Mouse (Mus musculus) MEL (cell line): ENCODE data around the gene Cyp4f17. TPM values are rescaled to one million over a fixed set of nuclear protein-coding genes. Genes with fewer than 3 reads are reported as not detected.

ENCODE experiments used
- DNase-seq: peaks from one replicate; pipeline ENCODE4 v3.0.0; 2011; ENCODE audit warnings: low read depth, low spot score
- H3K27ac ChIP-seq: 2 replicates; pipeline ENCODE4 v1.5.1; 2012; ENCODE audit warnings: low read depth, mild to moderate bottlenecking, control low read depth, low read length, moderate library complexity; ENCODE audit not compliant: control insufficient read depth
- H3K27me3 ChIP-seq, 2 experiments: fragments of 150-350 bp in 1 of 2; sonication (generic) in 1 of 2; 2 replicates each; pipeline ENCODE4 v1.6.1; 2012; ENCODE audit warnings: low read length in 2 of 2, mild to moderate bottlenecking in 2 of 2, improper control_type of control experiment in 1 of 2, moderate library complexity in 1 of 2; ENCODE audit not compliant: insufficient read depth in 2 of 2, control insufficient read depth in 1 of 2
- H3K36me3 ChIP-seq, 2 experiments: 2 replicates each; pipeline ENCODE4 v1.6.1; 2012 to 2014; ENCODE audit warnings: low read length in 2 of 2, improper control_type of control experiment in 1 of 2, inconsistent platforms in 1 of 2, mild to moderate bottlenecking in 1 of 2; ENCODE audit not compliant: insufficient read depth in 2 of 2, control insufficient read depth in 1 of 2
- H3K4me1 ChIP-seq, 2 experiments: fragments of 150-350 bp in 1 of 2; sonication (generic) in 1 of 2; 2 replicates each; pipeline ENCODE4 v1.6.1; 2012; ENCODE audit warnings: low read length in 2 of 2, improper control_type of control experiment in 1 of 2, mild to moderate bottlenecking in 1 of 2; ENCODE audit not compliant: insufficient read depth in 2 of 2, control insufficient read depth in 1 of 2
- H3K4me3 ChIP-seq, 2 experiments: fragments of 150-350 bp in 1 of 2; sonication (generic) in 1 of 2; 2 replicates each; pipeline ENCODE4 v1.5.1; 2012; ENCODE audit warnings: low read depth in 2 of 2, low read length in 2 of 2, mild to moderate bottlenecking in 2 of 2, moderate library complexity in 2 of 2, control low read depth in 1 of 2, improper control_type of control experiment in 1 of 2; ENCODE audit not compliant: control insufficient read depth in 1 of 2, insufficient read depth in 1 of 2
- H3K79me2 ChIP-seq: 2 replicates; pipeline ENCODE4 v1.6.1; 2012; ENCODE audit warnings: mild to moderate bottlenecking, low read length, moderate library complexity; ENCODE audit not compliant: control insufficient read depth, poor library complexity, insufficient read depth
- H3K9ac ChIP-seq: 2 replicates; pipeline ENCODE4 v1.6.1; 2012; ENCODE audit warnings: low read depth, mild to moderate bottlenecking, control low read depth, low read length, moderate library complexity; ENCODE audit not compliant: control insufficient read depth, poor library complexity, severe bottlenecking
- H3K9me3 ChIP-seq: fragments of 150-350 bp; sonication (generic); replicated peaks from 2 replicates; pipeline ENCODE4 v1.6.1; 2012; ENCODE audit warnings: mild to moderate bottlenecking, low read length, improper control_type of control experiment, moderate library complexity; ENCODE audit not compliant: insufficient read depth
- GABPA ChIP-seq: IDR thresholded peaks from 2 replicates; pipeline ENCODE4 v1.6.1; 2012; ENCODE audit warnings: low read depth, mild to moderate bottlenecking, inconsistent platforms, low read length, improper control_type of control experiment, moderate library complexity
- NELFE ChIP-seq: IDR thresholded peaks from 2 replicates; pipeline ENCODE4 v1.6.1; 2011; ENCODE audit warnings: low read depth, low read length, improper control_type of control experiment
- polyA plus RNA-seq, 2 experiments: library from polyadenylated mRNA; stranded (reverse) in 1 of 2; unstranded in 1 of 2; fragments of >175 nt in 1 of 2; fragments of >200 nt in 1 of 2; gene quantifications; 2 replicates each; pipeline versions ENCODE4 v1.2.1 to v1.2.4; 2012; ENCODE audit warnings: low replicate concordance in 2 of 2, low read depth in 1 of 2; ENCODE audit not compliant: insufficient read length in 2 of 2, insufficient read depth in 1 of 2, missing spikeins in 1 of 2
- total RNA-seq: library from RNA; depleted of rRNA; stranded (reverse); fragments of 300-350 nt; gene quantifications from 2 replicates; pipeline ENCODE4 v1.2.3, GENCODE M21; 2012; rRNA removed

Cyp4f17 gene
- total and polyA plus RNA-seq, 3 experiments, result 0.42 to 1.8 TPM; not detected in 1

GRCm38 (mm10) chr17:32577496-32578186 is 71.8 kb downstream of the Cyp4f17 start:
- H3K9ac ChIP-seq, result no peak overlapping the region
- H3K27ac ChIP-seq, result no peak overlapping the region
- H3K4me1 ChIP-seq, result no peaks in the 10 kb centered on the region
- no peaks in the 10 kb centered on the region for H3K36me3 ChIP-seq
- no peaks in the 10 kb centered on the region for H3K79me2 ChIP-seq
- no peak for DNase-seq
- H3K27me3 ChIP-seq, result peaks cover 0 to 4% of the 10 kb centered on the region in 2 experiments; a peak in 3 of 4 replicates
- TF ChIP-seq GABPA (no peak), NELFE (no peak)
- no peaks in the 10 kb centered on the region for H3K9me3 ChIP-seq
- no peak overlapping the region for H3K4me3 ChIP-seq

Other genes with a start within 250 kb of the Cyp4f17 start
- gene Brd4, start 221.3 kb upstream of the Cyp4f17 start, total RNA-seq, result 12.3 and 18.3 TPM in 2 replicates
- 10 to 100 TPM in 1 of 2 experiments, not detected in 1; 91.4 TPM for gene Brd4, start 221.3 kb upstream of the Cyp4f17 start, polyA plus RNA-seq
- gene Akap8, start 184.8 kb upstream of the Cyp4f17 start, total RNA-seq, result 80.3 and 101 TPM in 2 replicates
- 100 to 1,000 TPM in 1 of 2 experiments, 10 to 100 TPM in 1; 77.9 to 127 TPM for gene Akap8, start 184.8 kb upstream of the Cyp4f17 start, polyA plus RNA-seq
- gene Akap8l, start 155.4 kb upstream of the Cyp4f17 start, total RNA-seq, result 34.1 and 40.0 TPM in 2 replicates
- 10 to 100 TPM in 1 of 2 experiments, not detected in 1; 63.8 TPM for gene Akap8l, start 155.4 kb upstream of the Cyp4f17 start, polyA plus RNA-seq
- gene Wiz, start 116.6 kb upstream of the Cyp4f17 start, total RNA-seq, result 4.4 and 5.6 TPM in 2 replicates
- 10 to 100 TPM in 1 of 2 experiments, not detected in 1; 44.1 TPM for gene Wiz, start 116.6 kb upstream of the Cyp4f17 start, polyA plus RNA-seq
- gene Rasal3, start 102.5 kb upstream of the Cyp4f17 start, total RNA-seq, result 0.04 TPM in 1 of 2 replicates, not detected in the other
- gene Rasal3, start 102.5 kb upstream of the Cyp4f17 start, polyA plus RNA-seq, result under 1 TPM in 1 of 2 experiments, not detected in 1; 0.04 TPM
- 1.8 and 2.5 TPM in 2 replicates for gene Pglyrp2, start 81.9 kb upstream of the Cyp4f17 start, total RNA-seq
- 1 to 10 TPM in 1 of 2 experiments, not detected in 1; 3.5 TPM for gene Pglyrp2, start 81.9 kb upstream of the Cyp4f17 start, polyA plus RNA-seq
- not detected in 2 replicates for gene Cyp4f39, start 53.3 kb upstream of the Cyp4f17 start, total RNA-seq
- not detected for gene Cyp4f39, start 53.3 kb upstream of the Cyp4f17 start, polyA plus RNA-seq
- 5.2 and 5.7 TPM in 2 replicates for gene Cyp4f16, start 30.5 kb downstream of the Cyp4f17 start, total RNA-seq
- gene Cyp4f16, start 30.5 kb downstream of the Cyp4f17 start, polyA plus RNA-seq, result 1 to 10 TPM in 1 of 2 experiments, not detected in 1; 10.0 TPM
- not detected in 2 replicates for gene Cyp4f37, start 115.3 kb downstream of the Cyp4f17 start, total RNA-seq
- gene Cyp4f37, start 115.3 kb downstream of the Cyp4f17 start, polyA plus RNA-seq, result not detected
- not detected in 2 replicates for gene Cyp4f40, start 152.8 kb downstream of the Cyp4f17 start, total RNA-seq
- gene Cyp4f40, start 152.8 kb downstream of the Cyp4f17 start, polyA plus RNA-seq, result not detected
- gene Cyp4f15, start 179.6 kb downstream of the Cyp4f17 start, total RNA-seq, result not detected in 2 replicates
- gene Cyp4f15, start 179.6 kb downstream of the Cyp4f17 start, polyA plus RNA-seq, result not detected